Mouse (Mus musculus): ENCODE measurements around the gene Lrrfip2. TPM values are rescaled to one million over a fixed set of nuclear protein-coding genes. Genes with fewer than 3 reads are reported as not detected.

Gene Lrrfip2
- polyA plus RNA-seq, 1 experiment from 2014 or later: 42.5 TPM

GRCm38 (mm10) chr9:111124440-111124839 lies 7.0 kb downstream of the Lrrfip2 start:
- no peak overlapping the region for H3K4me3 ChIP-seq (ENCODE audit: low read depth, low read length)
- H3K27ac ChIP-seq (ENCODE audit: low read depth, low read length): no peak overlapping the region
- no peak for ATAC-seq (ENCODE audit: low read depth)
- no peaks in the 10 kb centered on the region for H3K27me3 ChIP-seq (ENCODE audit: control insufficient read depth, insufficient read depth, low read length)
- no peaks in the 10 kb centered on the region for H3K9me3 ChIP-seq (ENCODE audit: control insufficient read depth, low read length)
- H3K4me2 ChIP-seq (ENCODE audit: low read depth, low read length): no peak overlapping the region
- no peak overlapping the region for H3K9ac ChIP-seq (replicated peaks; ENCODE audit: low read depth, low read length)
- no peaks in the 10 kb centered on the region for H3K36me3 ChIP-seq (ENCODE audit: control insufficient read depth, insufficient read depth, low read length)
- H3K4me1 ChIP-seq (ENCODE audit: control insufficient read depth, insufficient read depth, low read length): peaks cover 2% of the 10 kb centered on the region; the same call in 1 of the 2 replicates
- WGBS: 89% methylated on average over 4 of the region's 4 CpGs

- WGBS: 88% methylated on average over 4 of the region's 4 CpGs
- ATAC-seq (ENCODE audit: low read depth): no peak
- Histone ChIP-seq H3K4me3 (ENCODE audit: low read depth, low read length) (no peak overlapping the region), H3K4me2 (ENCODE audit: low read depth, low read length) (no peak overlapping the region), H3K36me3 (ENCODE audit: control insufficient read depth, insufficient read depth, low read length) (no peaks in the 10 kb centered on the region), H3K9ac (replicated peaks; ENCODE audit: low read depth, low read length) (no peak overlapping the region), H3K9me3 (ENCODE audit: control insufficient read depth, low read length) (no peaks in the 10 kb centered on the region), H3K27ac (ENCODE audit: low read depth, low read length) (no peak overlapping the region), H3K4me1 (ENCODE audit: control insufficient read depth, insufficient read depth, low read length) (no peaks in the 10 kb centered on the region), H3K27me3 (ENCODE audit: control insufficient read depth, insufficient read depth, low read length) (no peaks in the 10 kb centered on the region)
These were observed 9.3 kb downstream of the Lrrfip2 start for GRCm38 (mm10) chr9:111126735-111127134.

- no peak overlapping the region for H3K9ac ChIP-seq (replicated peaks; ENCODE audit: low read depth, low read length)
- no peaks in the 10 kb centered on the region for H3K27me3 ChIP-seq (ENCODE audit: control insufficient read depth, insufficient read depth, low read length)
- no peak overlapping the region for H3K27ac ChIP-seq (ENCODE audit: low read depth, low read length)
- no peaks in the 10 kb centered on the region for H3K36me3 ChIP-seq (ENCODE audit: control insufficient read depth, insufficient read depth, low read length)
- no peaks in the 10 kb centered on the region for H3K4me1 ChIP-seq (ENCODE audit: control insufficient read depth, insufficient read depth, low read length)
- H3K9me3 ChIP-seq (ENCODE audit: control insufficient read depth, low read length): no peaks in the 10 kb centered on the region
- H3K4me3 ChIP-seq (ENCODE audit: low read depth, low read length): no peak overlapping the region
- 65% methylated on average over 4 of the region's 4 CpGs for WGBS
- no peak overlapping the region for H3K4me2 ChIP-seq (ENCODE audit: low read depth, low read length)
- no peak for ATAC-seq (ENCODE audit: low read depth)
These were observed 10.4 kb downstream of the Lrrfip2 start for GRCm38 (mm10) chr9:111127749-111128148.

GRCm38 (mm10) chr9:111130126-111130525 lies 12.7 kb downstream of the Lrrfip2 start:
- 90% methylated on average over 2 of the region's 2 CpGs for WGBS
- Histone ChIP-seq H3K27ac (ENCODE audit: low read depth, low read length) (no peak overlapping the region), H3K36me3 (ENCODE audit: control insufficient read depth, insufficient read depth, low read length) (no peaks in the 10 kb centered on the region), H3K27me3 (ENCODE audit: control insufficient read depth, insufficient read depth, low read length) (no peaks in the 10 kb centered on the region), H3K4me2 (ENCODE audit: low read depth, low read length) (no peak overlapping the region), H3K9me3 (ENCODE audit: control insufficient read depth, low read length) (no peaks in the 10 kb centered on the region), H3K4me3 (ENCODE audit: low read depth, low read length) (no peak overlapping the region), H3K9ac (replicated peaks; ENCODE audit: low read depth, low read length) (no peak overlapping the region), H3K4me1 (ENCODE audit: control insufficient read depth, insufficient read depth, low read length) (no peaks in the 10 kb centered on the region)
- ATAC-seq (ENCODE audit: low read depth): no peak

GRCm38 (mm10) chr9:111138161-111138560 lies 20.8 kb downstream of the Lrrfip2 start:
- H3K4me3 ChIP-seq (ENCODE audit: low read depth, low read length): no peak overlapping the region
- no peak overlapping the region for H3K27ac ChIP-seq (ENCODE audit: low read depth, low read length)
- WGBS: 94% methylated on average over 9 of the region's 9 CpGs
- H3K27me3 ChIP-seq (ENCODE audit: control insufficient read depth, insufficient read depth, low read length): no peaks in the 10 kb centered on the region
- H3K4me1 ChIP-seq (ENCODE audit: control insufficient read depth, insufficient read depth, low read length): no peaks in the 10 kb centered on the region
- ATAC-seq (ENCODE audit: low read depth): no peak
- no peaks in the 10 kb centered on the region for H3K36me3 ChIP-seq (ENCODE audit: control insufficient read depth, insufficient read depth, low read length)
- H3K9me3 ChIP-seq (ENCODE audit: control insufficient read depth, low read length): no peaks in the 10 kb centered on the region
- no peak overlapping the region for H3K4me2 ChIP-seq (ENCODE audit: low read depth, low read length)
- H3K9ac ChIP-seq (replicated peaks; ENCODE audit: low read depth, low read length): no peak overlapping the region

- Histone ChIP-seq H3K27ac (ENCODE audit: low read depth, low read length) (no peak overlapping the region), H3K4me2 (ENCODE audit: low read depth, low read length) (no peak overlapping the region), H3K9me3 (ENCODE audit: control insufficient read depth, low read length) (no peaks in the 10 kb centered on the region), H3K4me3 (ENCODE audit: low read depth, low read length) (no peak overlapping the region), H3K4me1 (ENCODE audit: control insufficient read depth, insufficient read depth, low read length) (no peaks in the 10 kb centered on the region), H3K9ac (replicated peaks; ENCODE audit: low read depth, low read length) (no peak overlapping the region), H3K36me3 (ENCODE audit: control insufficient read depth, insufficient read depth, low read length) (no peaks in the 10 kb centered on the region), H3K27me3 (ENCODE audit: control insufficient read depth, insufficient read depth, low read length) (no peaks in the 10 kb centered on the region)
- 96% methylated on average over 6 of the region's 6 CpGs for WGBS
- no peak for ATAC-seq (ENCODE audit: low read depth)
These were observed 25.3 kb downstream of the Lrrfip2 start for GRCm38 (mm10) chr9:111142721-111143120.

- ATAC-seq (ENCODE audit: low read depth): no peak
These were observed 26.0 kb downstream of the Lrrfip2 start for GRCm38 (mm10) chr9:111143387-111143786.

GRCm38 (mm10) chr9:111144711-111145110 lies 27.3 kb downstream of the Lrrfip2 start:
- no peaks in the 10 kb centered on the region for H3K9me3 ChIP-seq (ENCODE audit: control insufficient read depth, low read length)

More at GRCm38 (mm10) chr9:111143387-111143786, 26.0 kb downstream of the Lrrfip2 start:
- H3K27me3 ChIP-seq (ENCODE audit: control insufficient read depth, insufficient read depth, low read length): no peaks in the 10 kb centered on the region
- H3K4me2 ChIP-seq (ENCODE audit: low read depth, low read length): no peak overlapping the region
- H3K36me3 ChIP-seq (ENCODE audit: control insufficient read depth, insufficient read depth, low read length): no peaks in the 10 kb centered on the region
- H3K9ac ChIP-seq (replicated peaks; ENCODE audit: low read depth, low read length): no peak overlapping the region
- 92% methylated on average over 1 of the region's 1 CpGs for WGBS
- H3K4me3 ChIP-seq (ENCODE audit: low read depth, low read length): no peak overlapping the region
- H3K4me1 ChIP-seq (ENCODE audit: control insufficient read depth, insufficient read depth, low read length): no peaks in the 10 kb centered on the region
- no peaks in the 10 kb centered on the region for H3K9me3 ChIP-seq (ENCODE audit: control insufficient read depth, low read length)
- no peak overlapping the region for H3K27ac ChIP-seq (ENCODE audit: low read depth, low read length)

GRCm38 (mm10) chr9:111145497-111146190 lies 28.3 kb downstream of the Lrrfip2 start:
- H3K36me3 ChIP-seq (ENCODE audit: control insufficient read depth, insufficient read depth, low read length): no peaks in the 10 kb centered on the region
- no peak overlapping the region for H3K4me3 ChIP-seq (ENCODE audit: low read depth, low read length)
- H3K9me3 ChIP-seq (ENCODE audit: control insufficient read depth, low read length): no peaks in the 10 kb centered on the region
- H3K4me1 ChIP-seq (ENCODE audit: control insufficient read depth, insufficient read depth, low read length): no peaks in the 10 kb centered on the region; the same call in 1 of the 2 replicates
- WGBS: 93% methylated on average over 3 of the region's 3 CpGs
- H3K27ac ChIP-seq (ENCODE audit: low read depth, low read length): no peak overlapping the region
- ATAC-seq (ENCODE audit: low read depth): no peak
- H3K4me2 ChIP-seq (ENCODE audit: low read depth, low read length): no peak overlapping the region
- H3K27me3 ChIP-seq (ENCODE audit: control insufficient read depth, insufficient read depth, low read length): no peaks in the 10 kb centered on the region
- no peak overlapping the region for H3K9ac ChIP-seq (replicated peaks; ENCODE audit: low read depth, low read length)

More at GRCm38 (mm10) chr9:111144711-111145110, 27.3 kb downstream of the Lrrfip2 start:
- Histone ChIP-seq H3K27ac (ENCODE audit: low read depth, low read length) (no peak overlapping the region), H3K4me1 (ENCODE audit: control insufficient read depth, insufficient read depth, low read length) (no peaks in the 10 kb centered on the region; the same call in 1 of the 2 replicates), H3K27me3 (ENCODE audit: control insufficient read depth, insufficient read depth, low read length) (no peaks in the 10 kb centered on the region), H3K9ac (replicated peaks; ENCODE audit: low read depth, low read length) (no peak overlapping the region), H3K4me3 (ENCODE audit: low read depth, low read length) (no peak overlapping the region), H3K4me2 (ENCODE audit: low read depth, low read length) (no peak overlapping the region), H3K36me3 (ENCODE audit: control insufficient read depth, insufficient read depth, low read length) (no peaks in the 10 kb centered on the region)
- ATAC-seq (ENCODE audit: low read depth): no peak
- WGBS: 81% methylated on average over 1 of the region's 1 CpGs
